Mouse (Mus musculus): ENCODE data around the gene Dtd2.

- TF ChIP-seq CTCF (IDR thresholded peaks at IDR 0.05; ENCODE audit: extremely low read depth, insufficient read length, insufficient replicate concordance, low read depth, low read length) (no peak), POLR2A (IDR thresholded peaks at IDR 0.05; ENCODE audit: low read depth, low read length) (no peak)
These were observed 43.0 kb upstream of the Dtd2 start for GRCm38 (mm10) chr12:52049324-52049723.
